Mouse (Mus musculus) brain, embryonic 14.5 days (tissue): Measurements from ENCODE around the gene Tssk1.

Experiments
- CTCF ChIP-seq: fragments of 200-500 bp; IDR thresholded peaks from 2 replicates; pipeline ENCODE4 v1.5.1; 2012; ENCODE audit warnings: inconsistent platforms, mild to moderate bottlenecking, moderate library complexity, borderline replicate concordance; ENCODE audit not compliant: insufficient read depth, insufficient read length; ENCODE audit errors: extremely low read depth
- POLR2A ChIP-seq: fragments of 200-500 bp; IDR thresholded peaks from 2 replicates; pipeline ENCODE4 v1.6.1; 2012; ENCODE audit warnings: mild to moderate bottlenecking, inconsistent platforms, borderline replicate concordance; ENCODE audit not compliant: poor library complexity, insufficient read depth, insufficient read length, severe bottlenecking; ENCODE audit errors: extremely low read depth

DNA sequence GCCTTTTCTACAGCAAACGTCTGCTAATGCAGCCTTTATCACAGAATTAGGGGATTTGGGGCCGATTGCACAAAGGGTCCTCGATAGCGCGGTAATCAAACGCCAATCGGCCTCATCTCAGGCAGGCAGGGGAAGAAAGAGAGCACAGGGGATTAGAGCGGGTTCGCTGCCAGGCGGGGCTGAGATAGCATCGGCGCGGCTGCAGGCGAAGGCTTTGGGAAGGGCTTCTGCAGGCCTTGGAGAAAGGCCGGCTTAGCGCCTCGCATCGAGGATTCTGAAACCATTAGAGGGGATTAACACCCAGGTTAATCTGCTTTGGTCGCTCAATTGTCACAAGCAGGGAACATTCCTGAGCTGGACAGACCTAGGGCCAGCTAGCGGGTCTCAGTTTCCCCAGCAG is 26.6 kb downstream of the Tssk1 start:
- TF ChIP-seq CTCF (no peak), POLR2A (no peak)
